19 mouse cellular contexts compared by ENCODE assay signal in genomic region chr16:31619675-31620335, GRCm38 (mm10). TPM values are rescaled to one million over a fixed set of nuclear protein-coding genes. Genes with fewer than 3 reads are reported as not detected.
A peak's percentile ranks its signal among the peaks of the same experiment; 100 is the strongest.
DNase-seq lines count a peak whose midpoint lies in the region; ATAC-seq lines count a peak whose summit lies in the region.
"Had no signal": no experiment of that assay in that cellular context is flagged by ENCODE, and none has a peak within 500 bp of the region (broad histone marks: within the 10 kb centered on the region; RNA-seq: fewer than 3 reads in every experiment).

No protein-coding gene starts in this region.

- 72% methylated on average over 6 of the region's 6 CpGs for WGBS in embryonic facial prominence, embryonic 12.5 days
- 86% methylated on average over 6 of the region's 6 CpGs for WGBS in embryonic facial prominence, embryonic 10.5 days

- ATAC-seq in embryonic facial prominence, embryonic 12.5 days (ENCODE audit: insufficient number of reproducible peaks, insufficient read depth, low FRiP score, low TSS enrichment): no peak
- ATAC-seq: intestine, embryonic 16.5 days; Patski had no signal

- H3K27ac ChIP-seq in embryonic facial prominence, embryonic 12.5 days: peak overlapping the region; percentile 23; the same call in 1 of the 2 replicates
- no peak overlapping the region; the same call in 1 of the 2 replicates for H3K27ac ChIP-seq in embryonic facial prominence, embryonic 10.5 days (replicated peaks)
- H3K27ac ChIP-seq: hindbrain, embryonic 15.5 days; left cerebral cortex, adult 2 months; neural tube, embryonic 13.5 days; stomach, postnatal 0 days had no signal

- peaks cover 28% of the 10 kb centered on the region; the same call in 1 of the 2 replicates for H3K4me1 ChIP-seq in embryonic facial prominence, embryonic 12.5 days
- H3K4me1 ChIP-seq in embryonic facial prominence, embryonic 10.5 days: peaks cover 25% of the 10 kb centered on the region

- H3K27me3 ChIP-seq in embryonic facial prominence, embryonic 12.5 days: no peaks in the 10 kb centered on the region
- H3K27me3 ChIP-seq in embryonic facial prominence, embryonic 10.5 days (replicated peaks; ENCODE audit: low read depth, poor library complexity, severe bottlenecking): no peaks in the 10 kb centered on the region
- H3K27me3 ChIP-seq: hindbrain, embryonic 15.5 days; neural tube, embryonic 13.5 days; Patski had no signal

- no peaks in the 10 kb centered on the region for H3K36me3 ChIP-seq in embryonic facial prominence, embryonic 12.5 days
- 0 out of 2 replicates have a peak, but pooled peaks cover 4% of the 10 kb centered on the region for H3K36me3 ChIP-seq in embryonic facial prominence, embryonic 10.5 days (replicated peaks)
- H3K36me3 ChIP-seq: hindbrain, embryonic 15.5 days; neural tube, embryonic 13.5 days had no signal

- no peak overlapping the region for H3K4me3 ChIP-seq in embryonic facial prominence, embryonic 12.5 days
- no peak overlapping the region for H3K4me3 ChIP-seq in embryonic facial prominence, embryonic 10.5 days
- H3K4me3 ChIP-seq: hindbrain, embryonic 15.5 days; left cerebral cortex, adult 2 months; neural tube, embryonic 13.5 days had no signal

- DNase-seq in embryonic facial prominence, embryonic 10.5 days (ENCODE audit: low spot score): no peak
- peak; percentile 21 for DNase-seq in testis, postnatal 14 days (ENCODE audit: low spot score)
- DNase-seq in testis, postnatal 10 days (ENCODE audit: low spot score): no peak
- DNase-seq in cerebellum, adult 9-10 months: peak; percentile 77
- peak; percentile 86 for DNase-seq in skeletal muscle tissue, adult 2 months (ENCODE audit: low read depth, low spot score)
- DNase-seq in layer of hippocampus, postnatal 14 days (ENCODE audit: low spot score in 2 of 2): no peak
- no peak for DNase-seq in embryo, embryonic 10.5 days (ENCODE audit: low spot score)
- DNase-seq: heart, postnatal 36 days; right cerebral cortex, postnatal 25 days; thymus, postnatal 36 days had no signal

- no peak overlapping the region for H3K9ac ChIP-seq in embryonic facial prominence, embryonic 12.5 days
- H3K9ac ChIP-seq: hindbrain, embryonic 15.5 days; neural tube, embryonic 13.5 days had no signal

- no peaks in the 10 kb centered on the region for H3K9me3 ChIP-seq in embryonic facial prominence, embryonic 12.5 days
- H3K9me3 ChIP-seq in embryonic facial prominence, embryonic 10.5 days: peaks cover 2% of the 10 kb centered on the region; the same call in 1 of the 2 replicates
- H3K9me3 ChIP-seq: hindbrain, embryonic 15.5 days; neural tube, embryonic 13.5 days had no signal

- H3K4me2 ChIP-seq in embryonic facial prominence, embryonic 12.5 days (replicated peaks): 0 out of 2 replicates have a peak overlapping the region, but pooled peaks have one; percentile 0
- H3K4me2 ChIP-seq: heart, embryonic 11.5 days; hindbrain, embryonic 15.5 days; midbrain, embryonic 11.5 days; neural tube, embryonic 13.5 days had no signal

RNA-seq across cellular contexts. Expression of gene Dlg1, which starts 43.4 kb away (rescaled TPM):
- polyA plus RNA-seq in embryonic facial prominence, embryonic 12.5 days (2016; fragmentation: Nextera tagmentation; extraction: Ambion mirVana): 39.1 and 43.5 TPM in 2 replicates
- 27.5 and 27.7 TPM in 2 replicates for polyA plus RNA-seq in embryonic facial prominence, embryonic 10.5 days (2016; fragmentation: Nextera tagmentation; extraction: Ambion mirVana)
- total RNA-seq in layer of hippocampus, postnatal 14 days (2021): 10 to 100 TPM; 52.0 to 56.1 TPM

Comparison
In these comparisons a context has a peak if more than half of its experiments do, and no peak if none do; other contexts are left out.
1. DNase-seq: peak in testis, postnatal 14 days (single experiment), cerebellum, adult 9-10 months (single experiment) and skeletal muscle tissue, adult 2 months (single experiment); none in embryonic facial prominence, embryonic 10.5 days (single experiment), testis, postnatal 10 days (single experiment), layer of hippocampus, postnatal 14 days (0 of 2) and embryo, embryonic 10.5 days (single experiment).